Comparison of ENCODE assay signal across 8 mouse cellular contexts in genomic region chr12:18610581-18610980, GRCm38 (mm10).
A peak's percentile ranks its signal among the peaks of the same experiment; 100 is the strongest.
DNase-seq lines count a peak whose midpoint lies in the region; ATAC-seq and TF ChIP-seq lines count a peak whose summit lies in the region.
"Not testable (repeated sequence)": the region's sequence is repeated elsewhere in the genome, so short reads cannot be mapped to it uniquely, and the experiment has no call there.

No protein-coding gene starts in this region.

- not testable (repeated sequence) for H3K79me2 ChIP-seq in liver, adult 2 months (ENCODE audit: control insufficient read depth, insufficient read depth, low read length)

- not testable (repeated sequence) for H3K36me3 ChIP-seq in forebrain, embryonic 10.5 days (replicated peaks); heart, embryonic 16.5 days (ENCODE audit: control insufficient read depth, insufficient read depth); liver, adult 2 months (ENCODE audit: control insufficient read depth, insufficient read depth, low read length); megakaryocyte, embryonic 14.5 days (replicated peaks; ENCODE audit: low read length)

- not testable (repeated sequence) for ATAC-seq in heart, embryonic 16.5 days (replicated peaks; ENCODE audit: extremely low read depth, insufficient read depth, low FRiP score)

- not testable (repeated sequence) for TF ChIP-seq POLR2A in bone marrow, adult 2 months (IDR thresholded peaks at IDR 0.05; ENCODE audit: borderline replicate concordance, control insufficient read depth, low read depth, low read length); liver, adult 2 months (IDR thresholded peaks at IDR 0.05; ENCODE audit: extremely low read depth, insufficient read depth, low read length)

- H3K9me3 ChIP-seq in forebrain, embryonic 10.5 days: peaks cover 34% of the 10 kb centered on the region
- not testable (repeated sequence) for H3K9me3 ChIP-seq in heart, embryonic 16.5 days (replicated peaks; ENCODE audit: control insufficient read depth, low read length); megakaryocyte, embryonic 14.5 days

- peak; percentile 15 for DNase-seq in forebrain, embryonic 10.5 days (ENCODE audit: extremely low spot score, low spot score)
- peak; percentile 2 for DNase-seq in kidney, adult 18-20 months
- not testable (repeated sequence) for DNase-seq in liver, adult 2 months (ENCODE audit: extremely low read depth, low read depth, low spot score)
- DNase-seq in ovary, postnatal 10 days (ENCODE audit: low spot score): peak; percentile 0
- peak; percentile 3 to 8 for DNase-seq in thymus, postnatal 36 days

- not testable (repeated sequence) for H3K27ac ChIP-seq in bone marrow, adult 2 months (ENCODE audit: control insufficient read depth, insufficient read depth, low read depth, low read length, poor library complexity); heart, embryonic 16.5 days (ENCODE audit: low read length); liver, adult 2 months (replicated peaks; ENCODE audit: insufficient read depth, low read depth, low read length)
- peak overlapping the region; percentile 89 for H3K27ac ChIP-seq in forebrain, embryonic 10.5 days

- under 1% methylated on average over 24 of the region's 24 CpGs for WGBS in bone marrow, adult 2 months
- WGBS in forebrain, embryonic 10.5 days: 3% methylated on average over 24 of the region's 24 CpGs
- under 1% methylated on average over 23 of the region's 24 CpGs for WGBS in heart, embryonic 16.5 days
- WGBS in liver, adult 2 months: 1% methylated on average over 24 of the region's 24 CpGs

- H3K9ac ChIP-seq in heart, embryonic 16.5 days (ENCODE audit: low read length): peak overlapping the region; percentile 76
- not testable (repeated sequence) for H3K9ac ChIP-seq in liver, adult 2 months (ENCODE audit: low read depth, low read length)

- H3K4me1 ChIP-seq in bone marrow, adult 2 months (ENCODE audit: control insufficient read depth, insufficient read depth, low read length); forebrain, embryonic 10.5 days; heart, embryonic 16.5 days (ENCODE audit: control insufficient read depth, insufficient read depth, low read length); liver, adult 2 months (ENCODE audit: control insufficient read depth, insufficient read depth, low read length); megakaryocyte, embryonic 14.5 days: not testable (repeated sequence)

- peak overlapping the region; percentile 9 for H3K4me3 ChIP-seq in bone marrow, adult 2 months (replicated peaks; ENCODE audit: control insufficient read depth, low read depth, low read length)
- peak overlapping the region; percentile 66 for H3K4me3 ChIP-seq in forebrain, embryonic 10.5 days
- peak overlapping the region; percentile 70 for H3K4me3 ChIP-seq in heart, embryonic 16.5 days (ENCODE audit: low read length)
- peak overlapping the region; percentile 75; the same call in 1 of the 2 replicates for H3K4me3 ChIP-seq in liver, adult 2 months (ENCODE audit: insufficient read depth, low read depth, low read length)
- H3K4me3 ChIP-seq in megakaryocyte, embryonic 14.5 days (replicated peaks): peak overlapping the region; percentile 78

- not testable (repeated sequence) for H3K27me3 ChIP-seq in forebrain, embryonic 10.5 days (ENCODE audit: poor library complexity, severe bottlenecking); heart, embryonic 16.5 days (ENCODE audit: control insufficient read depth, insufficient read depth, low read length); liver, adult 2 months (ENCODE audit: control insufficient read depth, insufficient read depth, low read length); megakaryocyte, embryonic 14.5 days (replicated peaks)

- TF ChIP-seq CTCF in bone marrow, adult 2 months (IDR thresholded peaks at IDR 0.05; ENCODE audit: control insufficient read depth, insufficient read depth, low read length); liver, adult 2 months (IDR thresholded peaks at IDR 0.05; ENCODE audit: low read depth, low read length): not testable (repeated sequence)

- peak overlapping the region; percentile 66 for H3K4me2 ChIP-seq in heart, embryonic 16.5 days (ENCODE audit: low read depth, low read length)

Comparison
In these comparisons a context has a peak if more than half of its experiments do, and no peak if none do; other contexts are left out.
1. H3K4me3 ChIP-seq: peak in every context shown above with its lines; median percentile 78 in megakaryocyte, embryonic 14.5 days; 75 in liver, adult 2 months; 70 in heart, embryonic 16.5 days; 66 in forebrain, embryonic 10.5 days; 9 in bone marrow, adult 2 months.